Mouse (Mus musculus) lung, postnatal 0 days (tissue): Measurements from ENCODE around the gene Gng8.

ENCODE experiments used
- CTCF ChIP-seq: IDR thresholded peaks from 2 replicates; pipeline ENCODE4 v1.5.1; 2016; ENCODE audit warnings: antibody characterized with exemption, mild to moderate bottlenecking
- EP300 ChIP-seq: IDR thresholded peaks from 2 replicates; pipeline ENCODE4 v1.6.1; 2016; ENCODE audit warnings: antibody characterized with exemption, mild to moderate bottlenecking, control low read depth

DNA sequence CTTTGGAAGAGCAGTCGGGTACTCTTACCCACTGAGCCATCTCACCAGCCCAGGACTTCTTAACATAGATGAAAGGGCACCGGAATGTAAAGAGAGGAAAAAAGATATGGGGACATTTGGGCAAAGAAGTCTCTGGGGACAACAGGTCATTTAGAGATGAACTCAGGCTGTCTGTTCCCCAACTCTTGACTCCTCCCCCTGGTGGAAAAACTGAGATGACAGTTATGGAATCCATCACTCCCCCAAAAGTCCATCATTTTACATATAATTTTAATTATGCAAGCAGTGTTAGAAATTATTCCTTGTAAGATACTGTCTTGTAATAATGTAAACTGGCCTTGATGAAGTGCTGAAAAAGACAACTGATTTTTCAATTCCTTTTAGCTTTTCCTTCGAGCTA, 13.9 kb upstream of the Gng8 start:
- TF ChIP-seq CTCF, result no peak
- no peak for TF ChIP-seq EP300
